Mouse (Mus musculus) CH12.LX (cell line): ENCODE results near the gene Ahr.

ENCODE experiments used
- E2F4 ChIP-seq: IDR thresholded peaks from 2 replicates; pipeline ENCODE4 v1.6.1; 2011; ENCODE audit warnings: low read depth, low read length, improper control_type of control experiment; ENCODE audit not compliant: insufficient replicate concordance
- EP300 ChIP-seq: IDR thresholded peaks from 2 replicates; pipeline ENCODE4 v1.6.1; 2011; ENCODE audit warnings: low read length, improper control_type of control experiment
- ETS1 ChIP-seq: conservative IDR thresholded peaks from 2 replicates; pipeline ENCODE4 v1.6.1; 2012; ENCODE audit warnings: low read depth, mild to moderate bottlenecking, inconsistent platforms, low read length, improper control_type of control experiment, moderate library complexity
- HCFC1 ChIP-seq: IDR thresholded peaks from 2 replicates; pipeline ENCODE4 v1.6.1; 2012; ENCODE audit warnings: low read depth, mild to moderate bottlenecking, inconsistent platforms, low read length, improper control_type of control experiment
- JUN ChIP-seq: IDR thresholded peaks from 2 replicates; pipeline ENCODE4 v1.6.1; 2011; ENCODE audit warnings: low read depth, mild to moderate bottlenecking, low read length, improper control_type of control experiment, moderate library complexity; ENCODE audit not compliant: insufficient read depth
- MAX ChIP-seq: IDR thresholded peaks from 2 replicates; pipeline ENCODE4 v1.6.1; 2011; ENCODE audit warnings: low read length, improper control_type of control experiment

- no peak for TF ChIP-seq E2F4
- no peak for TF ChIP-seq EP300
- TF ChIP-seq MAX: no peak
- TF ChIP-seq JUN: no peak
- TF ChIP-seq ETS1: no peak
- no peak for TF ChIP-seq HCFC1
These were observed 75.2 kb downstream of the Ahr start for GRCm38 (mm10) chr12:35459662-35460061.
